Mouse (Mus musculus) small intestine, adult 2 months (tissue): ENCODE results near the gene Flnb.

Source experiments
- CTCF ChIP-seq: fragments of 200-500 bp; IDR thresholded peaks from 2 replicates; pipeline ENCODE4 v1.5.1; 2012; ENCODE audit warnings: low read depth, mild to moderate bottlenecking, control low read depth, inconsistent platforms, low read length, moderate library complexity, mixed read lengths; ENCODE audit not compliant: insufficient replicate concordance, insufficient read length; ENCODE audit errors: extremely low read depth
- POLR2A ChIP-seq: fragments of 200-500 bp; IDR thresholded peaks from 2 replicates; pipeline ENCODE4 v1.6.1; 2012; ENCODE audit warnings: low read depth, mild to moderate bottlenecking, control low read depth, inconsistent platforms, low read length, moderate library complexity

DNA sequence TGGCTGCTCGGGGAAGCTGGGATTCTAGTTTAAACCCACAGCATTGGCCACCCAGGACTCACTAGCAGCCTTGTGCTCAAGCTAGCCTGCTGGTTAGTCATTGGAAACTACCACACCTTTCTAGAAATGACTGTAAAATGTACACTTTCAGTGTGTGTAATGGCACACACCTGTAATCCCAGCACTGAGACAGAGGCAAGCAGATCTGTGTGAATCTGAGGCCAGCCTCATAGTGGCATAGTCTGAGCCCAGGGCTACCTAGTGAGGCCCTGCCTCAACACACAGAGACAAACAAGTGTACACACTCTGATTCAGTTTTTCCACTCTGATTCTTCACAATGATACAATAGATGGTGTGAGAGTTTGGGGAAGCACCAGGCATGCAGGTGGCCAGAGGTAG, 171.6 kb downstream of the Flnb start:
- TF ChIP-seq CTCF (no peak), POLR2A (no peak)
